Comparison of ENCODE assay signal across 22 mouse cellular contexts in the genomic region with DNA sequence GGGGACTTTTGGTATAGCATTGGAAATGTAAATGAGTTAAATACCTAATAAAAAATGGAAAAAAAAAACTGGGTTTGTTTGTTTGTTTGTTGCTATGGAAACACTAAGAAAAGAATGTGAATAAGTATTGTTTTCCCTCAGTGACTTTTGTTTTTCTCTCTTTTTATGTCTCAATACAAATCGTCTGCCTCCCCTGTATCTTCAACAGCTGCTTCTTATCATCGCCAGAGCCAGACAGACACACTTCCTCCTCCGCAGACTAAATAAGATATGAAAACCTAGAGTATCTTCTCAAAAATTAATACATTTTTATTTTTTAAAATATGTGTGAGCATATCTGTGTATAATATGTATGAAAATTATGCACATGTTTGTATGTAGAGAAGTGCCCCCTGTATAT.
A peak's percentile ranks its signal among the peaks of the same experiment; 100 is the strongest.
DNase-seq lines count a peak whose midpoint lies in the region; ATAC-seq and TF ChIP-seq lines count a peak whose summit lies in the region.
"Had no signal": no experiment of that assay in that cellular context is flagged by ENCODE, and none has a peak within 500 bp of the region (broad histone marks: within the 10 kb centered on the region; RNA-seq: fewer than 3 reads in every experiment).

No protein-coding gene starts in this region.

- H3K27me3 ChIP-seq in kidney, adult 2 months (replicated peaks; ENCODE audit: control insufficient read depth, insufficient read depth, low read length), result no peaks in the 10 kb centered on the region
- H3K27me3 ChIP-seq in lung, embryonic 16.5 days (ENCODE audit: control insufficient read depth, insufficient read depth, low read depth, low read length), result no peaks in the 10 kb centered on the region
- H3K27me3 ChIP-seq: embryonic facial prominence, embryonic 13.5 days; embryonic facial prominence, embryonic 15.5 days; forebrain, embryonic 12.5 days had no signal

- no peaks in the 10 kb centered on the region for H3K9me3 ChIP-seq in lung, embryonic 16.5 days (ENCODE audit: control insufficient read depth, low read length)
- H3K9me3 ChIP-seq: embryonic facial prominence, embryonic 15.5 days; forebrain, embryonic 10.5 days; forebrain, embryonic 12.5 days had no signal

- no peak for TF ChIP-seq POLR2A in kidney, adult 2 months (IDR thresholded peaks at IDR 0.05; ENCODE audit: low read depth, low read length)

- TF ChIP-seq CTCF in kidney, adult 2 months (conservative IDR thresholded peaks at IDR 0.05; ENCODE audit: insufficient read depth, insufficient read length, low read depth, low read length), result no peak

- H3K27ac ChIP-seq in kidney, adult 2 months (ENCODE audit: insufficient read depth, low read depth, low read length), result no peak overlapping the region
- H3K27ac ChIP-seq in lung, embryonic 16.5 days (ENCODE audit: low read length), result no peak overlapping the region
- H3K27ac ChIP-seq: embryonic facial prominence, embryonic 13.5 days; embryonic facial prominence, embryonic 15.5 days; forebrain, embryonic 10.5 days; forebrain, embryonic 12.5 days had no signal

- H3K4me1 ChIP-seq in kidney, adult 2 months (ENCODE audit: control insufficient read depth, insufficient read depth, low read length), result no peaks in the 10 kb centered on the region
- H3K4me1 ChIP-seq in lung, embryonic 16.5 days (replicated peaks; ENCODE audit: control insufficient read depth, insufficient read depth, low read length), result no peaks in the 10 kb centered on the region
- H3K4me1 ChIP-seq: embryonic facial prominence, embryonic 15.5 days had no signal

- H3K9ac ChIP-seq in lung, embryonic 16.5 days (ENCODE audit: low read length), result no peak overlapping the region
- H3K9ac ChIP-seq: embryonic facial prominence, embryonic 13.5 days; embryonic facial prominence, embryonic 15.5 days; forebrain, embryonic 12.5 days had no signal

- peak; percentile 49; the same call in 1 of the 2 replicates for ATAC-seq in lung, embryonic 16.5 days (ENCODE audit: low read depth)
- ATAC-seq: forebrain, embryonic 14.5 days had no signal

- no peak overlapping the region for H3K4me2 ChIP-seq in lung, embryonic 16.5 days (ENCODE audit: low read depth, low read length)
- H3K4me2 ChIP-seq: embryonic facial prominence, embryonic 13.5 days; embryonic facial prominence, embryonic 15.5 days; forebrain, embryonic 12.5 days had no signal

- peak; percentile 21 for DNase-seq in kidney, postnatal 14 days
- no peak for DNase-seq in kidney, adult 2 months
- DNase-seq in lung, postnatal 4 days, result no peak
- peak; percentile 18 for DNase-seq in lung, postnatal 25 days (ENCODE audit: low spot score)
- no peak for DNase-seq in lung, postnatal 14 days
- DNase-seq: adrenal gland, adult 2 months; adrenal gland, postnatal 10 days; adrenal gland, postnatal 25 days; cerebellum, adult 11 months; cerebellum, adult 18-20 months; cerebellum, adult 8-10 months; cerebellum, adult 9-11 months; cerebellum, postnatal 14 days; cerebellum, postnatal 36 days; embryo, embryonic 11 days had no signal

- WGBS in kidney, adult 2 months, result 75% methylated on average over 3 of the region's 3 CpGs
- 61% methylated on average over 3 of the region's 3 CpGs for WGBS in lung, embryonic 16.5 days

- H3K36me3 ChIP-seq in kidney, adult 2 months (ENCODE audit: control insufficient read depth, insufficient read depth, low read length), result no peaks in the 10 kb centered on the region
- H3K36me3 ChIP-seq in lung, embryonic 16.5 days (ENCODE audit: control insufficient read depth, insufficient read depth, low read length), result no peaks in the 10 kb centered on the region
- H3K36me3 ChIP-seq: embryonic facial prominence, embryonic 13.5 days; embryonic facial prominence, embryonic 15.5 days; forebrain, embryonic 10.5 days; forebrain, embryonic 12.5 days had no signal

- H3K4me3 ChIP-seq in kidney, adult 2 months (ENCODE audit: insufficient read depth, low read depth, low read length), result no peak overlapping the region
- no peak overlapping the region for H3K4me3 ChIP-seq in lung, embryonic 16.5 days (ENCODE audit: low read length)
- H3K4me3 ChIP-seq: embryonic facial prominence, embryonic 13.5 days; embryonic facial prominence, embryonic 15.5 days; erythroblast, embryonic 14.5 days; forebrain, embryonic 10.5 days; forebrain, embryonic 12.5 days had no signal

Comparison
In these comparisons a context has a peak if more than half of its experiments do, and no peak if none do; other contexts are left out.
1. DNase-seq: peak in kidney, postnatal 14 days (single experiment) and lung, postnatal 25 days (single experiment); none in kidney, adult 2 months (single experiment), lung, postnatal 4 days (0 of 2) and lung, postnatal 14 days (single experiment).